Mouse (Mus musculus): ENCODE data around the gene Tulp1.

DNA sequence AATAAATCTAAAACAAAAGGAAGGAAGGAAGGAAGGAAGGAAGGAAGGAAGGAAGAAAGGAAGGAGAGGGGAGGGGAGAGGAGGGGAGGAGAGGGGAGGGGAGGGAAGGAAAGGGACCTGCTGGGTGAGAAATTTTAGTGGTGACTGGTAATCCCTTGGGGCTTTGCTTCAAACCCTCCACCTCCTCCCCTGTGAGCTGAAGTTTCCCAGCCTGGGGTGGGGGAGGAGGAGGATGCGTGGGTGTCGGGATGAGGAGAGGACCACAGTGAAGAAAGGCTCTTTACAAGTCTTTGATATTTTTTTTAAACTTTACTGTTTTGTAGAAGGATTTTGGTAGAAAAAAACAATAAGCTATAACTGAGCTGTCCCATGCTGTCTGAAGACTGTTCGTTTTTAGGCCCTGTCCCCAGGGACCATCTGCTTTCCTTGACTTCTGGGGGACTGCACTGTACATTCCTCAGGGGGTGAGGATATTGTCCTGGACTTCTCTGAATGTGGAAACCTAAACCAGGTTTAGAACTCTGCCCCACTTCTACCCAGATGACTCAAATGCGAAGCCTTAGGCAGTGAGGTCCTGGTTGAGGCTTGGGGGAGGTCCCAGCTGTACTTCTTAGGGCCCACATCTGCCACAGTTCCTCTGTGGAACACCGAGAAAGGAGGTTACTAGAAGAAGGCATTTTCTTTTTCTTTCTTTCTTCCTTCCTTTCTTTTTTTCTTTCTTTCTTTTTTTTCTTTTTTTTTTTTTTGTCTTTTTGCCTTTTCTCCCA, 53.5 kb downstream of the Tulp1 start:
- TF ChIP-seq CTCF (IDR thresholded peaks at IDR 0.05; ENCODE audit: borderline replicate concordance, insufficient read depth, low read length) (no peak), POLR2A (IDR thresholded peaks at IDR 0.05; ENCODE audit: low read depth, low read length) (no peak)

All from embryonic fibroblast, embryonic 13.5 days (primary cell).